In the genomic region with DNA sequence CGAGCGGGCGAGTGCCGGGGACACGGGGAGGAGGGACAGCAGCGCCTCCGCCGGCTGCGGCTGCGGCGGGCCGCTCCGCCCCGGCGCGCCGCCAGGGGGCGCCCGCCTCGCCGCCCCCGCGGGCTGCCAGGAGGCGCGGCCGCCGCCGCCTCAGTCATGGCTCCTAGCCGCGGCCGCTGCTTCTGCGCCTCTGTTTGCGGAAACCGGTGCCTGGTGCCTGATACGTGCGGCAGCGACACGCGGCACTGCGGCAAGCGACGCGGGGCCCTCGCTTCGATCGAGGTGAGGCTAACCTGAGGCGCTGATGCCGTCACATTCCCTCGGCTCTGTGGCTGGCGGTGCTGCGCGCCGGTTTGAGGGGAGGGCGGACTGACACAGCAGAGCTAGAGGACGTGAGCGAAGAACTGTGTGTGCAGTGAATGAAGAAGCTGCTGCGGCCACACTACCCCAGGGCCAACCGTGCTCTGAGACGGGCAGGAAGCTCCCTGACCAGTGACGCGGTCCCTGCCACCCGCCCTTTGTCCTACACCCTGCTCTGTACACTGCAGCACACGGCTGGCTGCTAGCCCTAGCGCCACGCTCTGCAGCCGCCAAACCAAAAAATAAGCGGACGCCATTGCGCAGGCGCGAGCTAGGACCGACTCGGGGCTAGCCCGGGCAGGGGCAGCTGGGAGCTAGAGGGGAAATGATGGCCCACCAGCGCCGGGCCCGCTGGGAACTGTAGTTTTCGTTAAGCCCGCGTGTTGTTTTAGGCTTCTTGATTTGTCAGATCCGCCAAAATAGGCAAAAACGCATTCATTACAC, we compare ENCODE assay signal across 8 mouse cellular contexts. TPM values are rescaled to one million over a fixed set of nuclear protein-coding genes. Genes with fewer than 3 reads are reported as not detected.
DNase-seq lines count a peak whose midpoint lies in the region; ATAC-seq and TF ChIP-seq lines count a peak whose summit lies in the region.

No protein-coding gene starts in this region.

- peak overlapping the region; percentile 100 for H3K27ac ChIP-seq in forebrain, embryonic 11.5 days (ENCODE audit: low read depth, low read length)
- peak overlapping the region; percentile 100 for H3K27ac ChIP-seq in heart, postnatal 0 days (ENCODE audit: low read depth)
- H3K27ac ChIP-seq in liver, embryonic 16.5 days (ENCODE audit: low read length): peak overlapping the region; percentile 100
- peak overlapping the region; percentile 100 for H3K27ac ChIP-seq in neural tube, embryonic 13.5 days (replicated peaks)
- H3K27ac ChIP-seq in testis, adult 2 months (ENCODE audit: control insufficient read depth, insufficient read depth, low read depth, low read length): peak overlapping the region; percentile 84

- H3K27me3 ChIP-seq in forebrain, embryonic 11.5 days (ENCODE audit: control insufficient read depth, insufficient read depth, low read length): no peaks in the 10 kb centered on the region
- H3K27me3 ChIP-seq in heart, postnatal 0 days (ENCODE audit: control insufficient read depth, insufficient read depth, low read length): no peaks in the 10 kb centered on the region
- H3K27me3 ChIP-seq in liver, embryonic 16.5 days (ENCODE audit: control insufficient read depth, insufficient read depth, low read depth, low read length): no peaks in the 10 kb centered on the region
- no peaks in the 10 kb centered on the region for H3K27me3 ChIP-seq in neural tube, embryonic 13.5 days
- H3K27me3 ChIP-seq in testis, adult 2 months (ENCODE audit: control insufficient read depth, insufficient read depth, low read length): no peaks in the 10 kb centered on the region

- peak; percentile 96 for ATAC-seq in forebrain, embryonic 11.5 days (replicated peaks; ENCODE audit: low FRiP score)
- peak; percentile 90 for ATAC-seq in heart, postnatal 0 days (ENCODE audit: insufficient read depth, low read depth)
- peak; percentile 87 for ATAC-seq in liver, embryonic 16.5 days (ENCODE audit: low read depth)
- ATAC-seq in neural tube, embryonic 13.5 days (ENCODE audit: low read depth): peak; percentile 94

- H3K9ac ChIP-seq in forebrain, embryonic 11.5 days (ENCODE audit: low read length): peak overlapping the region; percentile 99
- peak overlapping the region; percentile 99 for H3K9ac ChIP-seq in heart, postnatal 0 days (replicated peaks; ENCODE audit: low read depth, low read length)
- peak overlapping the region; percentile 99 for H3K9ac ChIP-seq in liver, embryonic 16.5 days (ENCODE audit: low read depth, low read length)
- H3K9ac ChIP-seq in neural tube, embryonic 13.5 days: peak overlapping the region; percentile 99

- peak overlapping the region; percentile 83 for H3K4me3 ChIP-seq in forebrain, embryonic 11.5 days (ENCODE audit: low read depth, low read length)
- H3K4me3 ChIP-seq in heart, postnatal 0 days (ENCODE audit: low read depth, low read length): peak overlapping the region; percentile 85
- peak overlapping the region; percentile 76 for H3K4me3 ChIP-seq in liver, embryonic 16.5 days (ENCODE audit: low read depth, low read length)
- H3K4me3 ChIP-seq in neural tube, embryonic 13.5 days: peak overlapping the region; percentile 87
- peak overlapping the region; percentile 82 for H3K4me3 ChIP-seq in testis, adult 2 months (ENCODE audit: control insufficient read depth, low read depth, low read length)

- H3K9me3 ChIP-seq in forebrain, embryonic 11.5 days (ENCODE audit: control insufficient read depth, low read length): no peaks in the 10 kb centered on the region
- H3K9me3 ChIP-seq in heart, postnatal 0 days (replicated peaks; ENCODE audit: control insufficient read depth, low read length): no peaks in the 10 kb centered on the region
- H3K9me3 ChIP-seq in liver, embryonic 16.5 days (replicated peaks; ENCODE audit: control insufficient read depth, low read length): no peaks in the 10 kb centered on the region
- no peaks in the 10 kb centered on the region for H3K9me3 ChIP-seq in neural tube, embryonic 13.5 days

- no peak for TF ChIP-seq EP300 in heart, postnatal 0 days (IDR thresholded peaks at IDR 0.05; ENCODE audit: low read depth)

- H3K36me3 ChIP-seq in forebrain, embryonic 11.5 days (ENCODE audit: control insufficient read depth, insufficient read depth, low read length): no peaks in the 10 kb centered on the region; the same call in 1 of the 2 replicates
- H3K36me3 ChIP-seq in heart, postnatal 0 days (replicated peaks; ENCODE audit: control insufficient read depth, insufficient read depth, low read length): no peaks in the 10 kb centered on the region
- no peaks in the 10 kb centered on the region for H3K36me3 ChIP-seq in liver, embryonic 16.5 days (ENCODE audit: control insufficient read depth, insufficient read depth)
- no peaks in the 10 kb centered on the region for H3K36me3 ChIP-seq in neural tube, embryonic 13.5 days
- H3K36me3 ChIP-seq in testis, adult 2 months (ENCODE audit: control insufficient read depth, insufficient read depth, low read length): no peaks in the 10 kb centered on the region

- 0 out of 2 replicates have a peak, but pooled peaks cover 2% of the 10 kb centered on the region for H3K4me1 ChIP-seq in forebrain, embryonic 11.5 days (replicated peaks; ENCODE audit: control insufficient read depth, insufficient read depth, low read length)
- peaks cover 18% of the 10 kb centered on the region; the same call in 1 of the 2 replicates for H3K4me1 ChIP-seq in heart, postnatal 0 days (ENCODE audit: control insufficient read depth, insufficient read depth)
- peaks cover 14% of the 10 kb centered on the region for H3K4me1 ChIP-seq in liver, embryonic 16.5 days (ENCODE audit: control insufficient read depth, low read depth, low read length)
- H3K4me1 ChIP-seq in neural tube, embryonic 13.5 days (replicated peaks): peaks cover 31% of the 10 kb centered on the region
- peaks cover 3% of the 10 kb centered on the region; the same call in 1 of the 2 replicates for H3K4me1 ChIP-seq in testis, adult 2 months (ENCODE audit: control insufficient read depth, insufficient read depth, low read length)

- DNase-seq in CD8-positive naive resting alpha-beta T cell, adult 2 months (ENCODE audit: low read depth in 2 of 2, low spot score in 2 of 2): peak; percentile 86 to 89
- peak; percentile 92 for DNase-seq in c-Kit-positive CD71-negative TER-119-negative erythroid progenitor cells, embryonic 14.5 days (ENCODE audit: low read depth)
- DNase-seq in forebrain, embryonic 11.5 days (ENCODE audit: low spot score): peak; percentile 97
- peak; percentile 90 for DNase-seq in heart, postnatal 0 days (ENCODE audit: low spot score)
- peak; percentile 95 to 97 for DNase-seq in kidney, postnatal 4 days

- H3K4me2 ChIP-seq in forebrain, embryonic 11.5 days (ENCODE audit: low read depth, low read length, severe bottlenecking): peak overlapping the region; percentile 61
- peak overlapping the region; percentile 80 for H3K4me2 ChIP-seq in heart, postnatal 0 days (ENCODE audit: low read depth, low read length)
- peak overlapping the region; percentile 81 for H3K4me2 ChIP-seq in liver, embryonic 16.5 days (ENCODE audit: low read depth, low read length)
- H3K4me2 ChIP-seq in neural tube, embryonic 13.5 days: peak overlapping the region; percentile 84

- peak; percentile 25 for TF ChIP-seq CTCF in heart, postnatal 0 days (IDR thresholded peaks at IDR 0.05; ENCODE audit: low read depth)
- TF ChIP-seq CTCF in testis, adult 2 months (IDR thresholded peaks at IDR 0.05; ENCODE audit: control insufficient read depth, insufficient read depth, insufficient replicate concordance, low read depth, low read length): peak; percentile 41; the same call in 1 of the 2 replicates

- under 1% methylated on average over 72 of the region's 82 CpGs for WGBS in forebrain, embryonic 11.5 days
- under 1% methylated on average over 62 of the region's 82 CpGs for WGBS in heart, postnatal 0 days
- under 1% methylated on average over 75 of the region's 82 CpGs for WGBS in liver, embryonic 16.5 days (ENCODE audit: insufficient replicate concordance)
- under 1% methylated on average over 79 of the region's 82 CpGs for WGBS in neural tube, embryonic 13.5 days

- peak; percentile 66; the same call in 1 of the 2 replicates for TF ChIP-seq POLR2A in testis, adult 2 months (IDR thresholded peaks at IDR 0.05; ENCODE audit: control insufficient read depth, low read depth, low read length)

RNA-seq across cellular contexts. Expression of a gene that starts 26.1 kb away (rescaled TPM):
- polyA plus RNA-seq in forebrain, embryonic 11.5 days (2014; fragmentation: Nextera tagmentation; extraction: Ambion mirVana): 35.4 and 35.6 TPM in 2 replicates
- 33.5 and 34.7 TPM in 2 replicates for total RNA-seq in heart, postnatal 0 days (2014; rRNA removed; ENCODE audit: low replicate concordance)
- polyA plus RNA-seq in heart, postnatal 0 days (2015; fragmentation: Nextera tagmentation; extraction: Ambion mirVana): 7.5 and 8.3 TPM in 2 replicates
- 5.2 and 5.6 TPM in 2 replicates for polyA plus RNA-seq in liver, embryonic 16.5 days (2015; fragmentation: Nextera tagmentation; extraction: Ambion mirVana)
- 28.9 and 30.9 TPM in 2 replicates for polyA plus RNA-seq in neural tube, embryonic 13.5 days (2015; fragmentation: Nextera tagmentation; extraction: Ambion mirVana)
- 94.2 and 95.8 TPM in 2 replicates for polyA plus RNA-seq in testis, adult 2 months (2012; rRNA removed)

Comparison
In these comparisons a context has a peak if more than half of its experiments do, and no peak if none do; other contexts are left out.
1. Peak in every context shown above with its lines: DNase-seq, ATAC-seq, H3K4me3 ChIP-seq and H3K27ac ChIP-seq.